ENCODE assay signal across 16 mouse cellular contexts in genomic region chr9:114818918-114819317, GRCm38 (mm10).
"Had no signal": no experiment of that assay in that cellular context is flagged by ENCODE, and none has a peak within 500 bp of the region (broad histone marks: within the 10 kb centered on the region; RNA-seq: fewer than 3 reads in every experiment).

No protein-coding gene starts in this region.

- H3K27me3 ChIP-seq: lung, embryonic 15.5 days; midbrain, embryonic 15.5 days; neural tube, embryonic 13.5 days had no signal

- H3K4me3 ChIP-seq: layer of hippocampus, adult 2 months; limb, embryonic 10.5 days; lung, embryonic 15.5 days; megakaryocyte, embryonic 14.5 days; midbrain, embryonic 15.5 days; neural tube, embryonic 13.5 days had no signal

- H3K9ac ChIP-seq: liver, embryonic 14.5 days; lung, embryonic 15.5 days; midbrain, embryonic 15.5 days; neural tube, embryonic 13.5 days had no signal

- H3K4me1 ChIP-seq: limb, embryonic 10.5 days; lung, embryonic 15.5 days; midbrain, embryonic 15.5 days; neural tube, embryonic 13.5 days had no signal

- H3K36me3 ChIP-seq: limb, embryonic 10.5 days; lung, embryonic 15.5 days; midbrain, embryonic 15.5 days; neural tube, embryonic 13.5 days had no signal

- DNase-seq: kidney, adult 8-10 months; kidney, postnatal 4 days; retina, postnatal 1 day; right cerebral cortex, postnatal 4 days; spleen, adult 18-20 months; thymus, adult 18-20 months; thymus, postnatal 14 days had no signal

- H3K27ac ChIP-seq: kidney, postnatal 0 days; layer of hippocampus, adult 2 months; limb, embryonic 10.5 days; liver, embryonic 14.5 days; lung, embryonic 15.5 days; macrophage; midbrain, embryonic 15.5 days; neural tube, embryonic 13.5 days had no signal
